Mouse (Mus musculus) hindbrain, postnatal 0 days (tissue): ENCODE measurements around the gene Pmp22. TPM values are rescaled to one million over a fixed set of nuclear protein-coding genes. Genes with fewer than 3 reads are reported as not detected.

Experiments
- ATAC-seq: fragments of 200-750 bp; cut with Nextera tagmentation; 2 replicates; pipeline ENCODE4 v1.8.0; 2017; ENCODE audit warnings: mild to moderate bottlenecking, moderate TSS enrichment, moderate library complexity
- DNase-seq: peaks from one replicate; pipeline ENCODE4 v3.0.0-alpha.2; 2015; ENCODE audit warnings: low spot score
- H3K27ac ChIP-seq: fragments of 300-500 bp; sonication (generic); 2 replicates; pipeline ENCODE4 v1.5.1; 2014; ENCODE audit warnings: mild to moderate bottlenecking
- H3K27me3 ChIP-seq: fragments of 300-500 bp; sonication (generic); 2 replicates; pipeline ENCODE4 v1.6.1; 2014; ENCODE audit warnings: low read length, mixed read lengths; ENCODE audit not compliant: insufficient read depth
- H3K36me3 ChIP-seq: fragments of 300-500 bp; sonication (generic); 2 replicates; pipeline ENCODE4 v1.6.1; 2014; ENCODE audit warnings: low read length, mixed read lengths; ENCODE audit not compliant: insufficient read depth
- H3K4me1 ChIP-seq: fragments of 300-500 bp; sonication (generic); 2 replicates; pipeline ENCODE4 v1.6.1; 2014; ENCODE audit warnings: antibody characterized with exemption, low read length, mixed read lengths; ENCODE audit not compliant: insufficient read depth
- H3K4me2 ChIP-seq: fragments of 300-500 bp; sonication (generic); 2 replicates; pipeline ENCODE4 v1.6.1; 2014; ENCODE audit warnings: low read depth, mild to moderate bottlenecking, low read length, moderate library complexity, mixed read lengths
- H3K4me3 ChIP-seq: fragments of 300-500 bp; sonication (generic); 2 replicates; pipeline ENCODE4 v1.5.1; 2014; ENCODE audit warnings: low read length
- H3K9ac ChIP-seq: fragments of 300-500 bp; sonication (generic); replicated peaks from 2 replicates; pipeline ENCODE4 v1.6.1; 2014; ENCODE audit warnings: mild to moderate bottlenecking, low read length, moderate library complexity, mixed read lengths
- H3K9me3 ChIP-seq: fragments of 300-500 bp; sonication (generic); 2 replicates; pipeline ENCODE4 v1.6.1; 2016; ENCODE audit warnings: low read length, mixed read lengths
- CTCF ChIP-seq: IDR thresholded peaks from 2 replicates; pipeline ENCODE4 v1.5.1; 2016; ENCODE audit warnings: antibody characterized with exemption, control low read depth, low read depth
- WGBS: fragments of 180-500 bp; shearing (Covaris S2); extraction: QIAGEN DNeasy Blood & Tissue Kit; methylation state at CpG from one replicate; pipeline ENCODE4 v1.1.7; 2014; 5-methylcytosine and 5-hydroxymethylcytosine counted together
- polyA plus RNA-seq: library from polyadenylated mRNA; unstranded; fragments of >200 nt; fragmentation: Nextera tagmentation; extraction: Ambion mirVana; gene quantifications from 2 replicates; pipeline ENCODE4 v1.2.1, GENCODE M21; 2015
- total RNA-seq: library from RNA; depleted of rRNA; stranded (reverse); fragments of >200 nt; gene quantifications from 2 replicates; pipeline ENCODE4 v1.2.3, GENCODE M21; 2014

The Pmp22 gene
- total and polyA plus RNA-seq, 2 experiments from 2014 or later: 44.1 to 74.2 TPM

GRCm38 (mm10) chr11:63125832-63126456 lies 2.8 kb upstream of the Pmp22 start:
- Histone ChIP-seq H3K27ac (no peak overlapping the region), H3K9me3 (no peaks in the 10 kb centered on the region), H3K4me1 (0 out of 2 replicates have a peak, but pooled peaks cover 7% of the 10 kb centered on the region), H3K9ac (no peak overlapping the region), H3K36me3 (no peaks in the 10 kb centered on the region), H3K27me3 (0 out of 2 replicates have a peak, but pooled peaks cover 1% of the 10 kb centered on the region), H3K4me3 (no peak overlapping the region), H3K4me2 (no peak overlapping the region)
- ATAC-seq: peak; percentile 38; the same call in 1 of the 2 replicates
- WGBS: 54% methylated on average over 5 of the region's 5 CpGs
- no peak for TF ChIP-seq CTCF
- no peak for DNase-seq

GRCm38 (mm10) chr11:63126976-63127375 lies 1.8 kb upstream of the Pmp22 start:
- Histone ChIP-seq H3K27ac (no peak overlapping the region), H3K4me1 (peaks cover 17% of the 10 kb centered on the region; the same call in 1 of the 2 replicates), H3K36me3 (no peaks in the 10 kb centered on the region), H3K9me3 (no peaks in the 10 kb centered on the region), H3K9ac (no peak overlapping the region), H3K4me2 (no peak overlapping the region), H3K4me3 (no peak overlapping the region), H3K27me3 (peaks cover 10% of the 10 kb centered on the region; the same call in 1 of the 2 replicates)
- DNase-seq (no peak), ATAC-seq (no peak)
- no peak for TF ChIP-seq CTCF
- 88% methylated on average over 8 of the region's 8 CpGs for WGBS

DNA sequence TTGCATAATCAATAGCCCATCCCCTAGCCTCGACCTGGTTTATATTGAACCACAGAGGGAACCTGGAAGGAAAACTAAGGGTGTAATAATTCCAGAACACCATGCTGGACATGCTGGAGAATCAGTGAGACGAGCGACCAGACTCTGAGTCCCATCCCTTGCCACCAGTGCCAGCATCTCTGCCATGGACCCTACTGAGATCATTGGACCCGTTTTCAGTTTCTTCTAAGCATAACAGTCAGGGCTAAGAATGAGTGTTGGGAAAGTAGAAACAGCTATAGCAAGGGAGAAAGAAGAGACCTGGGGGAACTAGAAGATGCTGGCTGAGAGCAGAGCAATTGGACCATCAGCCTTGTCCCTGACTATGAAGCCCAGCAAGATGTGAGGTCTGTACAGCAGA lies 1.3 kb upstream of the Pmp22 start:
- 88% methylated on average over 4 of the region's 4 CpGs for WGBS
- Histone ChIP-seq H3K27ac (no peak overlapping the region), H3K27me3 (peaks cover 10% of the 10 kb centered on the region; the same call in 1 of the 2 replicates), H3K4me1 (peaks cover 18% of the 10 kb centered on the region; the same call in 1 of the 2 replicates), H3K9me3 (no peaks in the 10 kb centered on the region), H3K9ac (no peak overlapping the region), H3K36me3 (no peaks in the 10 kb centered on the region), H3K4me3 (no peak overlapping the region), H3K4me2 (no peak overlapping the region)
- DNase-seq: no peak
- TF ChIP-seq CTCF: no peak
- no peak for ATAC-seq

DNA sequence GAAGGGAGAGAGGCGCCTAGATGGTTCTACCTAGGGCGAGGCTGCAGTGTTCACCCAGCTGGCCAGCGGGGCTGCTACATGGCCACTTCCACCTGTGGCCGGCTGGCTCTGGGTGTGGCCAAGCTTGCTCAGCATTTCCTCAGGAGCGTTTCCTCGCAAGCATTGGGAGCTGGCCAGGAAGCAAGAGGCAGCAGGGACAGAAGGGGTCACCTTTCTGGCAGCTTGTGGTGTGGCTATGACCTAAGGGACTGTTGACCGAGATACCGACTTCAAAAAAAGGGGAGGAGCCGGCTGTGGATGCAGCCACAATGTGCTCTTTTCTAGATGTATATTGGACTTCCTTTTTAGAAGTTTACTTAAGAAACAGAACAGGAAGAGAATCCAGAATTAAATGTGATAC lies 593 bp downstream of the Pmp22 start:
- 64% methylated on average over 9 of the region's 9 CpGs for WGBS
- no peaks in the 10 kb centered on the region for H3K36me3 ChIP-seq
- H3K4me1 ChIP-seq: peaks cover 18% of the 10 kb centered on the region; the same call in 1 of the 2 replicates
- DNase-seq (no peak), ATAC-seq (no peak)
- H3K9ac ChIP-seq: no peak overlapping the region
- H3K27me3 ChIP-seq: peaks cover 10% of the 10 kb centered on the region; the same call in 1 of the 2 replicates
- TF ChIP-seq CTCF: no peak
- no peak overlapping the region for H3K27ac ChIP-seq
- H3K4me3 ChIP-seq: no peak overlapping the region
- H3K9me3 ChIP-seq: no peaks in the 10 kb centered on the region
- H3K4me2 ChIP-seq: no peak overlapping the region

GRCm38 (mm10) chr11:63129840-63130239 lies 1.1 kb downstream of the Pmp22 start:
- ATAC-seq: no peak
- Histone ChIP-seq H3K4me2 (no peak overlapping the region), H3K4me1 (peaks cover 21% of the 10 kb centered on the region; the same call in 1 of the 2 replicates), H3K9ac (no peak overlapping the region), H3K27ac (no peak overlapping the region), H3K9me3 (no peaks in the 10 kb centered on the region), H3K4me3 (no peak overlapping the region), H3K36me3 (no peaks in the 10 kb centered on the region), H3K27me3 (peaks cover 10% of the 10 kb centered on the region; the same call in 1 of the 2 replicates)
- TF ChIP-seq CTCF: no peak
- 51% methylated on average over 12 of the region's 12 CpGs for WGBS
- no peak for DNase-seq

DNA sequence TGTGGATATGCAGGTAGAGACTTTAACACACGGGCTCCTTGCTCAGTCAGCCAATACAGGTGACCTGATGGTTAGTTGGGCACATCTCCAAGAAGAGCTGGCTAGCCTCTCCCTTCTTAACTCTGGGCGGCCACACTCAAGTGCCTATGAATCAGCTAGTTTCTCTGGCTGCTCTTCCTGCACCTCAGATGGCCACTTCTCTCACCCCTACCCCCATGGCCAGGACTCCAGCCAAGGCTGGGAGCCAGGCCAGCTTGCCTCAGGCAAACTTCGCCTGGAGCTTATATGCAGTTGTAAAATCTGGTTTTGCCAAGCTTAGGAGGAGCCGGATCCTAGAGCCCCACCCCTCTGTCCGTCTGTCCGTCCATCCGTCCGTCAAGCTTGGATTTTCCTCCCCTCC lies 1.7 kb downstream of the Pmp22 start:
- Histone ChIP-seq H3K4me3 (peak overlapping the region; percentile 58; the same call in 1 of the 2 replicates), H3K27ac (no peak overlapping the region), H3K4me2 (peak overlapping the region; percentile 99), H3K27me3 (peaks cover 10% of the 10 kb centered on the region; the same call in 1 of the 2 replicates), H3K9me3 (no peaks in the 10 kb centered on the region), H3K36me3 (no peaks in the 10 kb centered on the region), H3K9ac (no peak overlapping the region), H3K4me1 (peaks cover 25% of the 10 kb centered on the region; the same call in 1 of the 2 replicates)
- WGBS: 37% methylated on average over 8 of the region's 8 CpGs
- TF ChIP-seq CTCF: no peak
- ATAC-seq (0 out of 2 replicates have a peak, but pooled peaks have one; percentile 16), DNase-seq (peak; percentile 78)
